Mouse (Mus musculus): ENCODE results near the gene Csnk2a2. TPM values are rescaled to one million over a fixed set of nuclear protein-coding genes. Genes with fewer than 3 reads are reported as not detected.

Csnk2a2 gene
- polyA plus RNA-seq, 1 experiment from 2014 or later = 15.8 TPM

- WGBS = 32% methylated on average over 4 of the region's 4 CpGs
- H3K9me3 ChIP-seq (ENCODE audit: control insufficient read depth, low read length) = no peaks in the 10 kb centered on the region
- H3K4me3 ChIP-seq (replicated peaks; ENCODE audit: low read length) = no peak overlapping the region
- ATAC-seq (ENCODE audit: low FRiP score) (no peak), DNase-seq (ENCODE audit: low spot score) (no peak)
- no peak overlapping the region for H3K4me2 ChIP-seq (replicated peaks)
- H3K9ac ChIP-seq = no peak overlapping the region
- no peaks in the 10 kb centered on the region for H3K4me1 ChIP-seq (replicated peaks; ENCODE audit: control insufficient read depth, insufficient read depth, low read length)
- no peaks in the 10 kb centered on the region for H3K27me3 ChIP-seq (ENCODE audit: control insufficient read depth, insufficient read depth, low read length)
- H3K27ac ChIP-seq = no peak overlapping the region
- no peaks in the 10 kb centered on the region for H3K36me3 ChIP-seq (replicated peaks; ENCODE audit: control insufficient read depth, insufficient read depth)
Observed at GRCm38 (mm10) chr8:95512257-95512656, 22.4 kb upstream of the Csnk2a2 start.

GRCm38 (mm10) chr8:95506245-95506644 is 16.4 kb upstream of the Csnk2a2 start:
- Histone ChIP-seq H3K4me2 (replicated peaks) (no peak overlapping the region), H3K9ac (no peak overlapping the region), H3K27me3 (ENCODE audit: control insufficient read depth, insufficient read depth, low read length) (no peaks in the 10 kb centered on the region), H3K27ac (no peak overlapping the region), H3K4me1 (replicated peaks; ENCODE audit: control insufficient read depth, insufficient read depth, low read length) (no peaks in the 10 kb centered on the region), H3K4me3 (replicated peaks; ENCODE audit: low read length) (no peak overlapping the region), H3K36me3 (replicated peaks; ENCODE audit: control insufficient read depth, insufficient read depth) (no peaks in the 10 kb centered on the region), H3K9me3 (ENCODE audit: control insufficient read depth, low read length) (no peaks in the 10 kb centered on the region)
- ATAC-seq (ENCODE audit: low FRiP score) = no peak
- DNase-seq (ENCODE audit: low spot score) = no peak
- 72% methylated on average over 5 of the region's 5 CpGs for WGBS

- no peak overlapping the region for H3K4me2 ChIP-seq (replicated peaks)
- H3K4me1 ChIP-seq (replicated peaks; ENCODE audit: control insufficient read depth, insufficient read depth, low read length) = no peaks in the 10 kb centered on the region
- no peaks in the 10 kb centered on the region for H3K27me3 ChIP-seq (ENCODE audit: control insufficient read depth, insufficient read depth, low read length)
- DNase-seq (ENCODE audit: low spot score) (no peak), ATAC-seq (ENCODE audit: low FRiP score) (no peak)
- no peak overlapping the region for H3K27ac ChIP-seq
- no peaks in the 10 kb centered on the region for H3K36me3 ChIP-seq (replicated peaks; ENCODE audit: control insufficient read depth, insufficient read depth)
- no peak overlapping the region for H3K9ac ChIP-seq
- 68% methylated on average over 3 of the region's 3 CpGs for WGBS
- H3K4me3 ChIP-seq (replicated peaks; ENCODE audit: low read length) = no peak overlapping the region
- no peaks in the 10 kb centered on the region for H3K9me3 ChIP-seq (ENCODE audit: control insufficient read depth, low read length)
Observed at GRCm38 (mm10) chr8:95505606-95506005, 15.8 kb upstream of the Csnk2a2 start.

GRCm38 (mm10) chr8:95504835-95505234 is 15.0 kb upstream of the Csnk2a2 start:
- Histone ChIP-seq H3K9ac (no peak overlapping the region), H3K36me3 (replicated peaks; ENCODE audit: control insufficient read depth, insufficient read depth) (no peaks in the 10 kb centered on the region), H3K4me3 (replicated peaks; ENCODE audit: low read length) (no peak overlapping the region), H3K27ac (no peak overlapping the region), H3K9me3 (ENCODE audit: control insufficient read depth, low read length) (no peaks in the 10 kb centered on the region), H3K27me3 (ENCODE audit: control insufficient read depth, insufficient read depth, low read length) (no peaks in the 10 kb centered on the region), H3K4me2 (replicated peaks) (no peak overlapping the region), H3K4me1 (replicated peaks; ENCODE audit: control insufficient read depth, insufficient read depth, low read length) (no peaks in the 10 kb centered on the region)
- no peak for DNase-seq (ENCODE audit: low spot score)
- ATAC-seq (ENCODE audit: low FRiP score) = no peak
- 51% methylated on average over 5 of the region's 5 CpGs for WGBS

GRCm38 (mm10) chr8:95502431-95502830 is 12.6 kb upstream of the Csnk2a2 start:
- DNase-seq (ENCODE audit: low spot score) (no peak), ATAC-seq (ENCODE audit: low FRiP score) (no peak)
- no peaks in the 10 kb centered on the region for H3K36me3 ChIP-seq (replicated peaks; ENCODE audit: control insufficient read depth, insufficient read depth)
- no peak overlapping the region for H3K9ac ChIP-seq
- H3K9me3 ChIP-seq (ENCODE audit: control insufficient read depth, low read length) = no peaks in the 10 kb centered on the region
- H3K4me3 ChIP-seq (replicated peaks; ENCODE audit: low read length) = no peak overlapping the region
- 88% methylated on average over 7 of the region's 7 CpGs for WGBS
- H3K4me1 ChIP-seq (replicated peaks; ENCODE audit: control insufficient read depth, insufficient read depth, low read length) = no peaks in the 10 kb centered on the region
- H3K27me3 ChIP-seq (ENCODE audit: control insufficient read depth, insufficient read depth, low read length) = no peaks in the 10 kb centered on the region
- no peak overlapping the region for H3K27ac ChIP-seq
- H3K4me2 ChIP-seq (replicated peaks) = no peak overlapping the region

GRCm38 (mm10) chr8:95500436-95500835 is 10.6 kb upstream of the Csnk2a2 start:
- Histone ChIP-seq H3K36me3 (replicated peaks; ENCODE audit: control insufficient read depth, insufficient read depth) (no peaks in the 10 kb centered on the region), H3K9me3 (ENCODE audit: control insufficient read depth, low read length) (no peaks in the 10 kb centered on the region), H3K27ac (no peak overlapping the region), H3K4me1 (replicated peaks; ENCODE audit: control insufficient read depth, insufficient read depth, low read length) (no peaks in the 10 kb centered on the region), H3K27me3 (ENCODE audit: control insufficient read depth, insufficient read depth, low read length) (no peaks in the 10 kb centered on the region), H3K4me2 (replicated peaks) (no peak overlapping the region), H3K9ac (no peak overlapping the region), H3K4me3 (replicated peaks; ENCODE audit: low read length) (no peak overlapping the region)
- no peak for DNase-seq (ENCODE audit: low spot score)
- no peak for ATAC-seq (ENCODE audit: low FRiP score)
- WGBS = 96% methylated on average over 5 of the region's 5 CpGs

GRCm38 (mm10) chr8:95499266-95500064 is 9.6 kb upstream of the Csnk2a2 start:
- Histone ChIP-seq H3K36me3 (replicated peaks; ENCODE audit: control insufficient read depth, insufficient read depth) (no peaks in the 10 kb centered on the region), H3K9me3 (ENCODE audit: control insufficient read depth, low read length) (no peaks in the 10 kb centered on the region), H3K9ac (no peak overlapping the region), H3K27ac (no peak overlapping the region), H3K4me3 (replicated peaks; ENCODE audit: low read length) (no peak overlapping the region), H3K4me2 (replicated peaks) (no peak overlapping the region), H3K27me3 (ENCODE audit: control insufficient read depth, insufficient read depth, low read length) (no peaks in the 10 kb centered on the region), H3K4me1 (replicated peaks; ENCODE audit: control insufficient read depth, insufficient read depth, low read length) (no peaks in the 10 kb centered on the region)
- no peak for ATAC-seq (ENCODE audit: low FRiP score)
- 70% methylated on average over 4 of the region's 4 CpGs for WGBS
- DNase-seq (ENCODE audit: low spot score) = no peak

- WGBS = 86% methylated on average over 3 of the region's 3 CpGs
- no peak for ATAC-seq (ENCODE audit: low FRiP score)
- Histone ChIP-seq H3K27me3 (ENCODE audit: control insufficient read depth, insufficient read depth, low read length) (no peaks in the 10 kb centered on the region), H3K4me2 (replicated peaks) (no peak overlapping the region), H3K36me3 (replicated peaks; ENCODE audit: control insufficient read depth, insufficient read depth) (no peaks in the 10 kb centered on the region), H3K4me1 (replicated peaks; ENCODE audit: control insufficient read depth, insufficient read depth, low read length) (no peaks in the 10 kb centered on the region), H3K9me3 (ENCODE audit: control insufficient read depth, low read length) (no peaks in the 10 kb centered on the region), H3K9ac (no peak overlapping the region), H3K4me3 (replicated peaks; ENCODE audit: low read length) (no peak overlapping the region), H3K27ac (no peak overlapping the region)
- no peak for DNase-seq (ENCODE audit: low spot score)
Observed at GRCm38 (mm10) chr8:95497821-95498220, 8.0 kb upstream of the Csnk2a2 start.

GRCm38 (mm10) chr8:95496420-95496819 is 6.6 kb upstream of the Csnk2a2 start:
- Histone ChIP-seq H3K4me1 (replicated peaks; ENCODE audit: control insufficient read depth, insufficient read depth, low read length) (no peaks in the 10 kb centered on the region), H3K4me3 (replicated peaks; ENCODE audit: low read length) (no peak overlapping the region), H3K4me2 (replicated peaks) (no peak overlapping the region), H3K9me3 (ENCODE audit: control insufficient read depth, low read length) (no peaks in the 10 kb centered on the region), H3K27me3 (ENCODE audit: control insufficient read depth, insufficient read depth, low read length) (no peaks in the 10 kb centered on the region), H3K36me3 (replicated peaks; ENCODE audit: control insufficient read depth, insufficient read depth) (no peaks in the 10 kb centered on the region), H3K27ac (no peak overlapping the region), H3K9ac (no peak overlapping the region)
- WGBS = 46% methylated on average over 3 of the region's 3 CpGs
- ATAC-seq (ENCODE audit: low FRiP score) (no peak), DNase-seq (ENCODE audit: low spot score) (no peak)

GRCm38 (mm10) chr8:95495444-95495843 is 5.6 kb upstream of the Csnk2a2 start:
- no peak for DNase-seq (ENCODE audit: low spot score)
- 90% methylated on average over 6 of the region's 6 CpGs for WGBS

More at GRCm38 (mm10) chr8:95495444-95495843, 5.6 kb upstream of the Csnk2a2 start:
- no peak for ATAC-seq (ENCODE audit: low FRiP score)
- Histone ChIP-seq H3K9me3 (ENCODE audit: control insufficient read depth, low read length) (no peaks in the 10 kb centered on the region), H3K27me3 (ENCODE audit: control insufficient read depth, insufficient read depth, low read length) (no peaks in the 10 kb centered on the region), H3K36me3 (replicated peaks; ENCODE audit: control insufficient read depth, insufficient read depth) (no peaks in the 10 kb centered on the region), H3K4me2 (replicated peaks) (no peak overlapping the region), H3K27ac (no peak overlapping the region), H3K4me1 (replicated peaks; ENCODE audit: control insufficient read depth, insufficient read depth, low read length) (no peaks in the 10 kb centered on the region), H3K9ac (no peak overlapping the region), H3K4me3 (replicated peaks; ENCODE audit: low read length) (no peak overlapping the region)

All from hindbrain, embryonic 14.5 days (tissue).